Mouse (Mus musculus): ENCODE measurements around the gene Clec16a. TPM values are rescaled to one million over a fixed set of nuclear protein-coding genes. Genes with fewer than 3 reads are reported as not detected.

Clec16a gene
- total RNA-seq, 2 experiments from 2014 or later, result 72.6 to 77.5 TPM

GRCm38 (mm10) chr16:10784793-10785370, 239.7 kb downstream of the Clec16a start:
- peak; percentile 89 to 91 for DNase-seq (ENCODE audit: low spot score in 2 of 2)

DNA sequence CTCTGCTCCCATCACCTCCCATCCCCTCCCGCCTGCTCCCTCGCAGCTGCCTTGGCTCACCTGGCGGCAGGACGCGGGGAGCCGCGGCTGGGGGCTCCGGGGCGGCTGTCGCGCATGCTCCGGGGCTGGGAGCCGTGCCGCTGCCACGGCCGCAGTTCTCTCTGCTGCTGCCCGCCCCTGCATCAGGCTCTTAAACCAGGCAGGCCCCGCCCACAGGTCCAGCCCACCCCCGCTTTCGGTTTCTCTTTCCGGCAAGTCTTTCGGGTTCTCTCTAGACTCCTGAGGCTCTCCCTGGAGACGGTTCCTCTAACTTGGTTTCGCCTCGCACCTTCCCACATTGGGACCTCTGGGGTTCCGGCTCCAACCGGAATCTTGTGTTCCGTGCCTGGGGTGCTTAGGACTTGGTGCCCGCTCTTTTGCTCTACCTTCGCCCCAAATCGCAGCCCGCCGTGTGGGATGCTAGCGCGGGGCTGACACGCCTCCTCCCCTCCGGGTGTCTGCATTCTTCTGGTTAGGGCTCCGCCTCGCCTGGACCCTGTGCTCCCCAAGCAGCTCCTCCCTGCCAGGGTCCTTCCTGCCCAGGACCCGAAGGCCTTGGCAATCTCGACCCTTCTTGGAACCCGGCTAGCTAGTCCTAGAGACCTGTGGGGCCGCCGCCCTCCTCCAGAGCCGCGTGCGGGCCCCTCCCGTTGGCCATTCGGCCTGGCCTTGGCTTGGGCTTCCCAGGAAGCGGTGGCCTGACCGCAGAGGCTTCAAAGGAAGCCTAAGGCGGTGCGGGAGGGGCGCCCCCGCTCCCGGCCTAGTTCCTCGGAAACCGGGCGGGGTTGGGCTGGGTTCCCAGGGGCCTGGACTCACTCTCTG, 240.5 kb downstream of the Clec16a start, which contains the start of gene Socs1:
TSS of gene Socs1 (minus strand) at position 166 of the 861 bp plus-strand sequence.
- peak; percentile 74 to 75 for DNase-seq (ENCODE audit: low spot score in 2 of 2)

DNA sequence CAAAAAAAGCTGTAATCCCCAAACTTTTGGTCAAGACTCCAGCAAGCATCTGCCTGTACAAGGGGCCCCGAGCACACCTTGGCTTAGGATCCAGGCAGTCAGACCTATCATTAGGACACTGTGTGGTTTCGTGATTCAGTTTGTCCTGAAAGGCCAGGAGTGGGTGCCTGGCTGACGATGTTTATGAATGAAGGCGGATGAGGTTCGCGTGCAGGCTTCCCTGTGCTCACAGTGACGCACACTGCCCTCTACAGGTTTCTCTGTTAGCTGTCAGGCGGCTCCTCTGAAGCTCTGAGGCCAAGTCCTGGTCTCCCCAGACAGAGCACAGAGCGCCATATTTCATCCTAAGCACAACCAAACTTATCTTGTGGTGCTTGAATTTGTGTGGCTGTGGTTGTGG, 241.1 kb downstream of the Clec16a start:
- peak; percentile 76 to 84 for DNase-seq (ENCODE audit: low spot score in 2 of 2)

GRCm38 (mm10) chr16:10786782-10787547, 241.8 kb downstream of the Clec16a start:
- DNase-seq (ENCODE audit: low spot score in 2 of 2), result no peak

- no peak for DNase-seq (ENCODE audit: low spot score in 2 of 2)
Measured at GRCm38 (mm10) chr16:10787548-10788058, 242.5 kb downstream of the Clec16a start.

GRCm38 (mm10) chr16:10788271-10788670, 243.1 kb downstream of the Clec16a start, which contains the start of gene Tnp2:
Tnp2 (minus strand) TSS chr16:10788660.
- DNase-seq (ENCODE audit: low spot score in 2 of 2), result no peak

DNA sequence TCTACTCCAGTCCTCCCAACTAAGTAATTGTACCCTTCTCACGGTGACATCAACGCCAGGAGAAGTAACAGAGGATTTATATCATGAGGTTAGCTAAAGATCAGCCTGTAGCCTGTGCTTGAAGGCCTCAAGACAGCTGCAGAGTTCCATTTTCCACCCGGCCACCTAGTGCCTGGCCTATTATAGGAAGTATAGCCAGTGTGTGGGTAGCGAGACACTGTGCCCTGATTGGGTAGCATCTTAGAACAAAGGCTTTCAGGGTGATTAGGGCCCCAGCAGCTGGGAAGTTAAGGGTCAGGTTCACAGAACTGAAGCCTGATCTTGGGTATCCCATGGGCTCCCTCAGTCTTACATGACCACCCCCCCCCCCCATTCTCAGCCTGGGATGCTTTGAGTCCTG, 243.7 kb downstream of the Clec16a start:
- no peak for DNase-seq (ENCODE audit: low spot score in 2 of 2)

- DNase-seq (ENCODE audit: low spot score in 2 of 2), result no peak
Measured at GRCm38 (mm10) chr16:10790702-10791101, 245.6 kb downstream of the Clec16a start, which contains the start of gene Prm3. Prm3 (minus strand) TSS chr16:10790914.

Other genes with a start within 250 kb of the Clec16a start
- 10 to 100 TPM; 25.0 to 30.9 TPM for gene Emp2, start 231.4 kb upstream of the Clec16a start, total RNA-seq (2021)
- gene Tekt5, start 149.8 kb upstream of the Clec16a start, total RNA-seq (2021), result 1 to 10 TPM; 2.3 to 4.2 TPM
- 10 to 100 TPM; 13.4 to 14.9 TPM for gene Nubp1, start 133.4 kb upstream of the Clec16a start, total RNA-seq (2021)
- gene Tvp23a, start 98.0 kb upstream of the Clec16a start, total RNA-seq (2021), result 10 to 100 TPM; 30.4 to 32.0 TPM
- under 1 TPM in 1 of 2 experiments, not detected in 1; 0.38 TPM for gene Ciita, start 65.3 kb upstream of the Clec16a start, total RNA-seq (2021)
- gene Dexi, start 2.3 kb upstream of the Clec16a start, total RNA-seq (2021), result 10 to 100 TPM; 45.7 to 46.9 TPM
- gene Socs1, start 240.2 kb downstream of the Clec16a start, total RNA-seq (2021), result 1 to 10 TPM; 1.1 to 1.3 TPM
- gene Tnp2, start 243.3 kb downstream of the Clec16a start, total RNA-seq (2021), result not detected
- not detected for gene Prm3, start 245.6 kb downstream of the Clec16a start, total RNA-seq (2021)